Mouse (Mus musculus): Measurements from ENCODE around the gene Srsf2.

DNA sequence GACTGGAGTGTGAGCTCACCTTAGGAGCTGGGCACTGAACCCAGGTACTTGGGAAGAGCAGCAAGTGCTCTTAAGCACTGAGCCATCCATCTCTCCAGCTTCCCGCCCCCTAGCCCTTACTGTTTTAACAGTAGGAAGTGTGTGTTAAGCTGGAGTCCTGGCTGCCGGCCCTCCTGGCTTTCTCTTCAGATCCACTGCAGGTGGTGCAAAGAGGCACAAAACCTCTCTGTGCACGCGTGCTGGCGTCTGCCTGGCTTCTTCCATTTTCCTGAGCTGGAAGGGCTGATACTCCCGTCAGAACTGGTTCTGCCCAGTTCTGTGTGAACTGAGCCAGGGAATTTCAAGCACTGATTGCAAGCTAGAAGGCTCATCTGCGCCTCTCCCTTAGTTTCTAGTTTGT lies 27.9 kb upstream of the Srsf2 start:
- TF ChIP-seq POLR2A (IDR thresholded peaks at IDR 0.05; ENCODE audit: control insufficient read depth, low read depth, low read length) (no peak), CTCF (IDR thresholded peaks at IDR 0.05; ENCODE audit: control insufficient read depth, insufficient read depth, insufficient replicate concordance, low read depth, low read length) (no peak)
